Mouse (Mus musculus): ENCODE data around the gene Ppp1r21. TPM values are rescaled to one million over a fixed set of nuclear protein-coding genes. Genes with fewer than 3 reads are reported as not detected.

Gene Ppp1r21
- polyA plus RNA-seq, 1 experiment from 2014 or later, result 43.4 TPM

DNA sequence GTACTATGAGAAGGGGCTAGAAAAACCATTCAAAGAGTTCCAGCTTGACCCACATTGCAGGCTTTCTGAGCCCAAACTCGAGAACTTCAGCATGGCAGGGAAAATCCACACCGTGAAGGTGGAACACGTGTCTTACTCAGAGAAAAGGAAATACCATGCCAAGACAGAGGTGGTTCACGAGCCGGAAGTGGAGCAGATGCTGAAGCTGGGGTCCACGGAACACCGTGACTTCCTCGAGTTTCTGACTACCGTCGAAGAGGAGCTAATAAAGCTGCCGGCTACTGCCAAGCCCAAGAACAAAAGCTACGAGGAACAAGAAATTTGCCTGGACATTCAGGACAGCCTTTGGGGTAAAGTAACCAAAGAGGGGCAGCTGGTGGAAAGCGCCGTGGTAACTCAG is 106.2 kb downstream of the Ppp1r21 start:
- no peaks in the 10 kb centered on the region for H3K27me3 ChIP-seq (replicated peaks)
- H3K4me1 ChIP-seq, result peaks cover 4% of the 10 kb centered on the region; the same call in 1 of the 2 replicates
- no peaks in the 10 kb centered on the region for H3K9me3 ChIP-seq (replicated peaks)
- no peak overlapping the region for H3K27ac ChIP-seq (replicated peaks)
- H3K4me2 ChIP-seq, result no peak overlapping the region
- H3K36me3 ChIP-seq, result no peaks in the 10 kb centered on the region
- 82% methylated on average over 14 of the region's 14 CpGs for WGBS
- ATAC-seq (ENCODE audit: low FRiP score), result no peak
- H3K4me3 ChIP-seq (replicated peaks), result no peak overlapping the region
- H3K9ac ChIP-seq (replicated peaks), result no peak overlapping the region

DNA sequence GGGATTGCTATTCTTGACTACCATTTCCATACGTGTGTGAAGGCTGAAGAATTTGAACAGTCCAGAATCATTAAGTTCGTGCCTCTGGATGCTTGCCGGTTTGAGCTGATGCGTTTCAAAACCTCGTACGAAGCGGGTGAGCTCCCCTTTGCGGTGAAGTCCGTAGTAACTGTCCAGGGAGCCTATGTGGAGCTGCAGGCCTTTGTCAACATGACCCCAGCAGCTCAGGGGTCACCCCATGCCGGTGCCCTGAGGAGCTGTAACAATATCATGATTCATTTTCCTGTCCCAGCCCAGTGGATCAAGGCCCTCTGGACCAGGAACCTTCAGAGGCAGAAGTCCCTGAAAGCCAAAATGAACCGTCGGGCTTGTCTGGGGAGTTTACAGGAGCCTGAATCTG is 106.7 kb downstream of the Ppp1r21 start:
- Histone ChIP-seq H3K4me3 (replicated peaks) (no peak overlapping the region), H3K36me3 (no peaks in the 10 kb centered on the region), H3K4me1 (peaks cover 4% of the 10 kb centered on the region; the same call in 1 of the 2 replicates), H3K4me2 (no peak overlapping the region), H3K27ac (replicated peaks) (no peak overlapping the region), H3K9ac (replicated peaks) (no peak overlapping the region), H3K27me3 (replicated peaks) (no peaks in the 10 kb centered on the region), H3K9me3 (replicated peaks) (no peaks in the 10 kb centered on the region)
- ATAC-seq (ENCODE audit: low FRiP score), result no peak
- 44% methylated on average over 12 of the region's 12 CpGs for WGBS

Other genes starting within 250 kb of the Ppp1r21 start
- gene Foxn2, start 89.4 kb upstream of the Ppp1r21 start, polyA plus RNA-seq (2015; fragmentation: Nextera tagmentation; extraction: Ambion mirVana), result 8.4 and 9.6 TPM in 2 replicates
- gene Ston1, start 67.6 kb downstream of the Ppp1r21 start, polyA plus RNA-seq (2015; fragmentation: Nextera tagmentation; extraction: Ambion mirVana), result 1.0 and 2.6 TPM in 2 replicates
- 0.35 and 0.54 TPM in 2 replicates for gene Gtf2a1l, start 138.5 kb downstream of the Ppp1r21 start, polyA plus RNA-seq (2015; fragmentation: Nextera tagmentation; extraction: Ambion mirVana)

Measured in neural tube, embryonic 15.5 days (tissue).